ENCODE assay signal across 15 mouse cellular contexts in genomic region chr6:126475555-126475954, GRCm38 (mm10). TPM values are rescaled to one million over a fixed set of nuclear protein-coding genes. Genes with fewer than 3 reads are reported as not detected.
DNase-seq lines count a peak whose midpoint lies in the region; ATAC-seq and TF ChIP-seq lines count a peak whose summit lies in the region.
"Had no signal": no experiment of that assay in that cellular context is flagged by ENCODE, and none has a peak within 500 bp of the region (broad histone marks: within the 10 kb centered on the region; RNA-seq: fewer than 3 reads in every experiment).

No protein-coding gene starts in this region.

- H3K27me3 ChIP-seq in midbrain, postnatal 0 days (ENCODE audit: insufficient read depth, low read length): no peaks in the 10 kb centered on the region
- no peaks in the 10 kb centered on the region for H3K27me3 ChIP-seq in midbrain, embryonic 16.5 days (ENCODE audit: control insufficient read depth, insufficient read depth, low read depth, low read length)
- H3K27me3 ChIP-seq in intestine, postnatal 0 days (replicated peaks; ENCODE audit: control insufficient read depth, insufficient read depth, low read length): no peaks in the 10 kb centered on the region
- no peaks in the 10 kb centered on the region for H3K27me3 ChIP-seq in hindbrain, postnatal 0 days (ENCODE audit: insufficient read depth, low read length)
- H3K27me3 ChIP-seq: liver, embryonic 15.5 days; midbrain, embryonic 15.5 days had no signal

- H3K4me3 ChIP-seq in midbrain, postnatal 0 days (ENCODE audit: low read depth, low read length): no peak overlapping the region
- H3K4me3 ChIP-seq in midbrain, embryonic 16.5 days (ENCODE audit: low read depth, low read length): no peak overlapping the region
- H3K4me3 ChIP-seq in intestine, postnatal 0 days (ENCODE audit: low read depth, low read length): no peak overlapping the region
- no peak overlapping the region for H3K4me3 ChIP-seq in hindbrain, postnatal 0 days (ENCODE audit: low read length)
- H3K4me3 ChIP-seq: erythroblast, embryonic 14.5 days; layer of hippocampus, adult 2 months; liver, embryonic 15.5 days; midbrain, embryonic 15.5 days had no signal

- no peaks in the 10 kb centered on the region for H3K4me1 ChIP-seq in midbrain, postnatal 0 days (ENCODE audit: insufficient read depth, low read length)
- H3K4me1 ChIP-seq in midbrain, embryonic 16.5 days (ENCODE audit: control insufficient read depth, insufficient read depth, low read length): no peaks in the 10 kb centered on the region
- H3K4me1 ChIP-seq in intestine, postnatal 0 days (replicated peaks; ENCODE audit: control insufficient read depth, insufficient read depth, low read length): no peaks in the 10 kb centered on the region
- H3K4me1 ChIP-seq in hindbrain, postnatal 0 days (ENCODE audit: insufficient read depth, low read length): no peaks in the 10 kb centered on the region
- H3K4me1 ChIP-seq: liver, embryonic 15.5 days; midbrain, embryonic 15.5 days had no signal

- DNase-seq in midbrain, postnatal 0 days (ENCODE audit: low spot score): peak; percentile 33
- DNase-seq in adrenal gland, postnatal 36 days: peak; percentile 71 to 84
- peak; percentile 90 to 91 for DNase-seq in cerebellum, postnatal 25 days
- no peak for DNase-seq in hindbrain, postnatal 0 days (ENCODE audit: low spot score)
- no peak for DNase-seq in kidney, postnatal 4 days
- DNase-seq: kidney, adult 2 months; lung, postnatal 4 days had no signal

- H3K27ac ChIP-seq in midbrain, postnatal 0 days (ENCODE audit: low read depth, low read length): no peak overlapping the region
- no peak overlapping the region for H3K27ac ChIP-seq in midbrain, embryonic 16.5 days (ENCODE audit: low read length)
- no peak overlapping the region for H3K27ac ChIP-seq in intestine, postnatal 0 days (ENCODE audit: low read depth, low read length)
- H3K27ac ChIP-seq in hindbrain, postnatal 0 days: no peak overlapping the region
- H3K27ac ChIP-seq: layer of hippocampus, adult 2 months; liver, embryonic 15.5 days; midbrain, embryonic 15.5 days had no signal

- H3K4me2 ChIP-seq in midbrain, postnatal 0 days (ENCODE audit: low read depth, low read length, poor library complexity, severe bottlenecking): no peak overlapping the region
- no peak overlapping the region for H3K4me2 ChIP-seq in midbrain, embryonic 16.5 days (ENCODE audit: low read length)
- H3K4me2 ChIP-seq in intestine, postnatal 0 days (replicated peaks; ENCODE audit: low read depth): no peak overlapping the region
- no peak overlapping the region for H3K4me2 ChIP-seq in hindbrain, postnatal 0 days (ENCODE audit: low read depth, low read length)
- H3K4me2 ChIP-seq: heart, embryonic 11.5 days; liver, embryonic 15.5 days; midbrain, embryonic 15.5 days had no signal

- H3K9me3 ChIP-seq in midbrain, postnatal 0 days (ENCODE audit: low read length): no peaks in the 10 kb centered on the region
- no peaks in the 10 kb centered on the region for H3K9me3 ChIP-seq in midbrain, embryonic 16.5 days (replicated peaks; ENCODE audit: control insufficient read depth, low read length, poor library complexity, severe bottlenecking)
- H3K9me3 ChIP-seq in intestine, postnatal 0 days (ENCODE audit: control insufficient read depth): no peaks in the 10 kb centered on the region
- no peaks in the 10 kb centered on the region for H3K9me3 ChIP-seq in hindbrain, postnatal 0 days (ENCODE audit: low read length)
- H3K9me3 ChIP-seq: liver, embryonic 15.5 days; midbrain, embryonic 15.5 days had no signal

- no peaks in the 10 kb centered on the region for H3K36me3 ChIP-seq in midbrain, postnatal 0 days (ENCODE audit: insufficient read depth, low read length)
- H3K36me3 ChIP-seq in midbrain, embryonic 16.5 days (ENCODE audit: control insufficient read depth, insufficient read depth, low read length): no peaks in the 10 kb centered on the region
- H3K36me3 ChIP-seq in intestine, postnatal 0 days (ENCODE audit: control insufficient read depth, insufficient read depth): no peaks in the 10 kb centered on the region
- H3K36me3 ChIP-seq in hindbrain, postnatal 0 days (ENCODE audit: insufficient read depth, low read length): no peaks in the 10 kb centered on the region
- H3K36me3 ChIP-seq: liver, embryonic 15.5 days; midbrain, embryonic 15.5 days had no signal

- TF ChIP-seq CTCF in midbrain, postnatal 0 days (IDR thresholded peaks at IDR 0.05): no peak
- no peak for TF ChIP-seq CTCF in intestine, postnatal 0 days (IDR thresholded peaks at IDR 0.05; ENCODE audit: low read depth)
- no peak for TF ChIP-seq CTCF in hindbrain, postnatal 0 days (IDR thresholded peaks at IDR 0.05; ENCODE audit: low read depth)

- 85% methylated on average over 8 of the region's 8 CpGs for WGBS in midbrain, postnatal 0 days
- WGBS in midbrain, embryonic 16.5 days: 83% methylated on average over 8 of the region's 8 CpGs
- WGBS in intestine, postnatal 0 days: 74% methylated on average over 8 of the region's 8 CpGs
- WGBS in hindbrain, postnatal 0 days: 80% methylated on average over 8 of the region's 8 CpGs

- H3K9ac ChIP-seq in midbrain, postnatal 0 days (replicated peaks; ENCODE audit: low read length, poor library complexity, severe bottlenecking): no peak overlapping the region
- H3K9ac ChIP-seq in midbrain, embryonic 16.5 days (ENCODE audit: low read depth, low read length): no peak overlapping the region
- no peak overlapping the region for H3K9ac ChIP-seq in intestine, postnatal 0 days (ENCODE audit: low read depth, low read length)
- H3K9ac ChIP-seq in hindbrain, postnatal 0 days (replicated peaks; ENCODE audit: low read length): no peak overlapping the region
- H3K9ac ChIP-seq: liver, embryonic 15.5 days; midbrain, embryonic 15.5 days had no signal

- ATAC-seq in midbrain, postnatal 0 days (ENCODE audit: low FRiP score): no peak
- ATAC-seq in midbrain, embryonic 16.5 days: no peak
- no peak for ATAC-seq in intestine, postnatal 0 days
- no peak for ATAC-seq in hindbrain, postnatal 0 days
- ATAC-seq: midbrain, embryonic 15.5 days had no signal

RNA-seq across cellular contexts. Expression of gene Kcna5, which starts 59.7 kb away (rescaled TPM):
- 4.9 and 5.3 TPM in 2 replicates for total RNA-seq in midbrain, postnatal 0 days (2014; rRNA removed)
- 3.8 and 4.9 TPM in 2 replicates for polyA plus RNA-seq in midbrain, postnatal 0 days (2015; fragmentation: Nextera tagmentation; extraction: Ambion mirVana)
- polyA plus RNA-seq in midbrain, embryonic 16.5 days (2015; fragmentation: Nextera tagmentation; extraction: Ambion mirVana): 4.1 and 4.3 TPM in 2 replicates
- 1 to 10 TPM; 1.8 to 2.3 TPM for total RNA-seq in adrenal gland, postnatal 36 days (2021)
- 1.6 and 2.4 TPM in 2 replicates for polyA plus RNA-seq in intestine, postnatal 0 days (2015; fragmentation: Nextera tagmentation; extraction: Ambion mirVana)
- 4.8 and 7.3 TPM in 2 replicates for total RNA-seq in hindbrain, postnatal 0 days (2014; rRNA removed)
- polyA plus RNA-seq in hindbrain, postnatal 0 days (2015; fragmentation: Nextera tagmentation; extraction: Ambion mirVana): 3.4 and 3.6 TPM in 2 replicates
- total RNA-seq: CH12.LX had no signal
- polyA plus RNA-seq: erythroblast, embryonic 14.5 days had no signal

Comparison
In these comparisons a context has a peak if more than half of its experiments do, and no peak if none do; other contexts are left out.
1. DNase-seq: peak in midbrain, postnatal 0 days (single experiment), adrenal gland, postnatal 36 days (2 of 2) and cerebellum, postnatal 25 days (2 of 2); none in hindbrain, postnatal 0 days (single experiment) and kidney, postnatal 4 days (0 of 2).